Mouse (Mus musculus): ENCODE measurements around the gene Rec114. TPM values are rescaled to one million over a fixed set of nuclear protein-coding genes. Genes with fewer than 3 reads are reported as not detected.

Rec114 gene
- total RNA-seq (2022) = 1 to 10 TPM in 1 of 4 experiments, not detected in 3; 1.4 TPM

DNA sequence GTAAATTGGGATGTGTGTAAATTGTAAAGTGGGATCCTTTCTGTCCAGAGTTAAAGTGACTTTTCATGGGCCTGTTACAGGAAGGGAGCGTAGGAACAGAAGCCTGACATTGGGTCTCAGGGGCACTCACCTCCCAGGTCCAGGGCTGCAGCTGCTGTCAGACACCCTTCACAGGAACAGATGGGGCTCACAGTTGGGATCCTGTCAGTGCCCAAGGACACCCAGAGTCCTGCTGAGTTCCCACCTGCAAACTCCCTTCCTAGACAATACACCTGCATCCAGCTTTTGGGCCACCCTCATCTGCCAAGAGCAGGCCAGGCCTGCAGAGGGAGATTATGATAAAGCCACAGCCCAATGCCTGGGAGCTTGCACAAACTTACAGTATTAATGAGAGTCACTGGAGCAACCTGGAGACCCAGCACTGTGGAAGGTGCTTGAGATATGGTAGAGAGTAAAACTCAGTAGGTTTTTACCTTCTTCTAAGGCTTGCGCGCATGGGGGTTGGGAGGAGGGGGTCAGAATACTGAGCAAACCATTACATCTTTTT lies at the start of gene Rec114:
Gene Rec114, minus strand, starts transcription at position 263 of the 547 bp plus-strand sequence.
- DNase-seq (ENCODE audit: low spot score in 2 of 2) = no peak

DNA sequence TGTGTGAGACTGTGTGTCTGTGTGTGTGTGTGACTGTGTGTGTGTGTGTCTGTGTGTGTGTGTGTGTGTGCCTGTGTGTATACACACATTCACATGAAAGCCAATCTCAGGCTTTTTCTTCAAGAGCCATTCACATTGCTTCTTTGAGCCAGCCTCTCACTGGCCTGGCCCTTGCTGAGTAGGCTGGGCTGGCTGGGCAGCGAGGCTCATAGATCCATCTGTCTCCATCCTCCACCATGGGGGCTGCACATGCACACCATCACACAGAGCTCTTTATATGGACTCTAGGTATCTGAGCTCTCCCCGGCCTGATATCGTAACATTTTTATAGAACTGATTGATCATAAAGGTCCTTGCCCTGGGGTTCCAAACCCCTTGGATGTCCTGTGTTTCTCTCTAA lies 45.7 kb upstream of the Rec114 start:
- DNase-seq (ENCODE audit: low spot score in 2 of 2) = no peak

DNA sequence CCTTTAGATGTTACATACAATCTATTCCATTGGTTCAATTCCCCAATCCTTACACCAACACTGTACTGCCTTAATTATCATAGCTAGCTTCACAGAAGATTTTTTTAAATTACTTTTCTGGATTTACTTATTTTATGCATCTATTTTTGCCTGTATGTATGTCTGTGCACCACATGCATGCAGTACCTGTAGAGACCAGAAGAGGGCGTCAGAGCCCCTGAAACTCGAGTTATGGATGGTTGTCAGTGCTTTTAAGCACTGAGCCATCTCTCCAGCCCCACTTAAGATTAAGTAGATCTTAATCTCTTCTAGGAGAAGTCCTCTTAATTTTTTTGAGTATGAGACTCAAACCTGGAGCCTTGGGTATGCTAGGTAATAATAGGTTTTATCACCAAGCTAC lies 31.6 kb upstream of the Rec114 start:
- no peak for DNase-seq (ENCODE audit: low spot score in 2 of 2)

DNA sequence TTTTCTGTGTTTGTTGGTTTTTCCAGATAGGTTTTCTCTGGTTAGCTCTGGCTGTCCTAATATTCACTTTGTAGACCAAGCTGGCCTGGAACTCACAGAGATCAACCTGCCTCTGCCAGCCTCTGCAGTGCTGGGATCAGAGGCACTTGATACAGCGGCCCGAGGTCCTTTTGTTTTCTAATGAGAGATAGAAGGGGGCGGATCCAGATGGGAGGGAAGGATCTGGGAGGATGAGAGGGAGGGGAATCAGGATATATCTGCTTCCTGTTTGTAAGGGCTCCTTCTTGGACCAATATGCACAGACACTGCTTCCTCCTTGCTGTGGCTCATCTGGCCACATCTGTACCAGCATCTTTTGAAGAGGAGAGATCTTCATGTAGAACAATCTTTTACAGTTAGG lies 31.0 kb upstream of the Rec114 start:
- no peak for DNase-seq (ENCODE audit: low spot score in 2 of 2)

DNA sequence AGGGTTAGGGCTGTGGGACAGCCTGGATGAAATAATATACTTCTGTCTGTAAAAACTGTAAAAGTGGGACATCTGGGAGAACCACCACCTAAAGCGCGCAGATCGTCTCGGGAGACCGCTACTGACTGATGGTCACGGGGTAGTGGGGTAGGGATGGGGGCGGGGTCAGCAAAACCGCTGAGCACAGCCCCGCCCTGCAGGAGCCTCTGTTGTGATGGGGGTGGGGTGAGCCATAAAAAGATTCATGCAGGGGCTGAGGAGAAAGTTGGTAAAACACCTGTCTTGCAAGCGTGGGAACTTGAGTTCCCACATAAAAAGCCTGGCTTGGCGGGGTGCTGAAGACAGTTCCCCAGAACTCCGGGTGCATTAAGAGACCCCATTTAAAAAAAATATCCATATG lies 26.2 kb upstream of the Rec114 start:
- DNase-seq (ENCODE audit: low spot score in 2 of 2) = no peak

DNA sequence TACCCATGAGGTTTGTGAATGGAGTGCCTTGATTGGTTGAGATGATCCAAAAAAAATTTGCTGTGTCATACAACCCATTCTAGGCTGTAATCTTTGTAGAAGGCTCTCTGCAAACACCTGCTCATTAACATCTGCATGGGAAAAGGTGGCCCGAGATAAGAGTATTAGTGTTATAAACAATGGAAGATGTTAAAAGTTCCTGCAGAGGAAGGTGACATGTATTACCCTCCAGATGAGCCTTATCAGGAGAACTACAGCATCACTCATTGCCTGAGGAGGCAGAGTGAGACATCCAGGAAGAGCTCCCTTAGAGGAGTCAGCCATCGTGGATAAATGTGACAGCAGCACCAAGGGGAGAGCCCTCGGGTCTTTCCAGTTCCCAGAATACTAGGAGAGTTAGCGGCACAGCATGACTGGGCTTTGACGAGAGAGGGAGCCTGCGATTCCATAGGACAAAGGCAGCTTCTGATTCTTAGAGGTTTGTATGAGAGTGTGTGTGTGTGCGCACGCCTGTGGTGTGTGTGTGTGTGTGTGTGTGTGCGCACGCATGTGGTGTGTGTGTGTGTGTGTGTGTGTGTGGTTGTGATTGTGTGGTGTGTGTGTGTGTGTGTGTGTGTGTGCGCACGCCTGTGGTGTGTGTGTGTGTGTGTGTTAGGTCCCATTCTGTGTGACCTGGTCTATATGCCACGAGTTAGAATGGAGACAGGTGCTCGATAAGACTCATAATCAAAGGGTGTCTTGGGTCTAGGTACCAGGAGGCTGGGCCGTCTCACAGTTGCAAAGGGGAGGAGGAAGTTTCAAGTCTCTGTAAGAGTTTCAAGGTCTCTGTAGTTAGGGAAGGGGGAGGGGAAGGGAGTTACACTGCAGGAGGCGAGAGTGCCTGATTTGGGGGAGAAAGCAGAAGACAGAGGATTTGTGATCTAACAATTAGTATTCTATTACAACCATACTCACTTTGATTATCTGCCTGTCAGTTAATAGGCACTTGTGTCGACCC lies 23.5 kb upstream of the Rec114 start:
- DNase-seq (ENCODE audit: low spot score in 2 of 2) = no peak

DNA sequence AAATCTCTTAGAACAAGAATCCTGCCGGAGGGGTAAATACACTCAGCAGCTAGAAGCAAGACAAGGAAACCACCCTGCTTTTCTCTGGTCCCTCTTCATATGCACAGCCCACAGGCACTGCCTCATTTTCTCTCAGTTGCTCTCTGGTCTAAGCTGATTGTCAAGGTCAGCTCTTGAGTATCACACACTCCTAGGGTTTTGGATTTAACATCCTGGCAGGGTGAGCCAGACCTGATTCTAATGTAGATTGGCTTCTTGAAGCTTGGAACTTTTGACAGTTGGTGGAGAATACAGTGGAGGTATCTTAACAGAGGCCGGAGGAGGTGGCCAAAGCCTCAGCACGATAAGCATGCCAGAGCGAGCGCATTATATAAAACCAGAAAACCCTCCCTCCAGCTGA lies 20.6 kb upstream of the Rec114 start:
- DNase-seq (ENCODE audit: low spot score in 2 of 2) = no peak

DNA sequence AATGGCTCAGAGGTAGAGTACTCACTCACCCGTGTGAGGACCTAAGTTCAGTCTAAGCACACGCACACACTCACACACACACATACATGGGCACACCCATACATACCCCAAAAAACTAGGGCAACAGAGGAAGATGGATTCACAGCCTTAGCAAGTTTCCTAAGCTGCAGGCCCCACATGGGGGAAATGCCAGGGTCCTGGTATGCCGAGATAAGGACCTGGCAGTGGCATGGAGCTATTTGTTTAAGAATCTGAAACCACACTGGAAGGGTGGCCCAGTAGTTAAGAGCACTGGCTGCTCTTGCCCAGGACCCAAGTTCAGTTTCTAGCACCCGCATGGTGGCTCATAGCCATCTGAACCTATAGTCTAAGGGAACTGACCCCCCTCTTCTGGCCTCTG lies 19.4 kb upstream of the Rec114 start:
- no peak for DNase-seq (ENCODE audit: low spot score in 2 of 2)

DNA sequence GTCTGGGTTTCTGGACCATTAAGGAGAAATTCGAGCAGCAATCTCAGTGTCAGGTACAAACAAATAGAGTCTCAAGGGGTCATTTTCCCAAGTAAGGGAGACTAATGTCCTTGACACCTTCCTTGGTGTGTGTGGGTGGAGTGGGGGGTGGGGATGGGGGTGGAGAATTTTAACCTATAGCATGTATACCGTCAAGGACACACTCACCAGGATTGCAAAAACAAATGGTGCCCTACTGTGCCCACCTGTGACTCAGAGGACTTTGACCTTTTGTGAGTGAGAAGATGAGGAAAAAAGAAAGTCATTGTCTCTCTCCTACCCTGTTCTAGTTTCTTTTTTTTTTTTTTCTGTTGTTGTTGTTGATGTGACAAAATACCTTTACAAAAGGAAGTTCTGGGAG lies 18.3 kb upstream of the Rec114 start:
- no peak for DNase-seq (ENCODE audit: low spot score in 2 of 2)

DNA sequence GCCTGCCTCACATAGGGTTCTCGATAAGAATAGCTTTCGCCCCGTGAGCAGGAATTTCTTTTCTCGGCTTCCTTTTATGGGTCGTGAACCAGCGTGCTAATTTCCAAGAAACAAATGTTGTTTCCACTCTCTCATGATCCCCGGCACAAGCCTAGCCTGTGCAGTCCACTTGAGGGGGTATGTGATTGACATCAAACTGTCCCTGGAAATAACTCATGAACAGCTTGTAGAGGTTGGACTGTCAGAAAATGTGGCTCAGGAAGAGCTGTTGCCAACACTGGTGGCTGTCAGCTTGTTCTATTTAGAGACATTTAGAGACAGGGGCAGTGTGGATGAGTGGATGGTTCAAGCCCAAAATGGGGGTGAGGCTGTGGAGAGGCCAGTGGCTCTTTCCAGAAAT lies 15.0 kb upstream of the Rec114 start:
- no peak for DNase-seq (ENCODE audit: low spot score in 2 of 2)

DNA sequence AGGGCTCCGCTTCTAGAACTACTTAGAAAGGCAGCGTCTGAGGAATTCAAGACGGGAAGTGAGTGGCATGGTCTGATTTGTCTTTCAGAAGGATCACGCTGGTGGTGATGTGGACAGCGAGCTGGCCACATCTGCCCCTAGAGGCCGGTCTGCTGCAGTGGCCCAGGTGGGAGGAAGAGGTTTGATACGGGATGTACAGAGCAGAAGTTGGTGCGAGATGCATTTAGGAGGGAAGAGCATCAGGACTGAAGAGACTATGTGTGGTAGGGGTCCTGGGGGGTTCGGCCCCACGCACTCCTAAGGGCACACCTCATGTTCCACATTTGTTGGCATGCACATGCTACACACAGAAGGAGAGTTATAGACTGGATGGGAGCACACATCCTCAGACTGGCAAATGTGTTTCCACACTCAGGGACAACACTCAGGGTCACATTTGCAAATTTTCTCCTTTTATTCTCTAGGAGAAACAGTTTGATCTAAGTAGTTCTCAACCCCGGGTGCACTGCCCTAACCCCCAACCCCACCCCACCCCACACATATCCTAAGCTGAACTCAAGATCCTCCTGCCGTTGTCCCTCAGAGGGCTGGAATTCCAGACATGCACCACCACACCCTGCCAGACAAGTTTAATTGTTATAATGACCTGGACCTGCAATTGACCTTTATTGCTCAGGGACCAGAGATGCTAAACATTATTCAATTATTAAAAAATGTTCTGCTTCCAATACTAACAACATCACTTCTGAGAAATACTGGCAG lies 12.8 kb upstream of the Rec114 start:
- no peak for DNase-seq (ENCODE audit: low spot score in 2 of 2)

DNA sequence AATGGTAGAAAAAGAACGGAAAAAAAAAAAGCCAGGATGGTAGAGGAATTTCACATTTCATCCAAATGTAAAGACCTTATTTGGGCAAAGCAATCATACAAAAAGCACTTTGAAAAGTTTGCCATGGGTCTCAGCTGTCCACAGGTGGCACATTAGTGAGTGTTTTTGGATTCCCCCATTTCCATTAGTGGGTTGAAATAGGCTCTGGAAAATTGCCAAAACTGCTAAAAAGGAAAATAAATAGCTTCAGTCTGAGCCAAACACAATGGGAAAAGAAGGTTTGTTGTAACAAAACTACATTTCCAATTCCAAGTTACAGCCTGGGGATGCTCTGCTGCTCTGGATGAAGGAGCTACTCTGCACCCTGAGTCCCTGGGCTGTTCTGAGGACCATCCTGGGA lies 9.8 kb upstream of the Rec114 start:
- DNase-seq (ENCODE audit: low spot score in 2 of 2) = no peak

DNA sequence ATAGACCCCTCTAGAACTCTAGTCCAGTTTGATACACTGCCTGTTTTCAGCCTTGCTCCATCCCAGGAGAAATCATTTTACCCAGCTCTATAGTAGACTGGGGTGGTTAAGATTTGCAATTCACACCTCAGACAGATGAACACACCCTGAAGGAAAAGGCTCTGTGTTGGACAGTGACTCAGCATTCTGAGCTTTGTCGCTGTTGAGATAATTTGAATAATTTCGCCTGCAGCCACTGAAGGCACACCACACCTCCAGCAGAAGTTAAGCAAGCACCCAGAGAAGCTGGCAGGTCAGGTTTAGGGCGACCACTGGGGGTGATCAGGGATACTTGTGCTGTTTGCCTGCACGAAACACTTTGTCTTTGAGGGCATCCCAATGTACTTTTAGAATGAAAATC lies 4.4 kb upstream of the Rec114 start:
- DNase-seq (ENCODE audit: low spot score in 2 of 2) = no peak

DNA sequence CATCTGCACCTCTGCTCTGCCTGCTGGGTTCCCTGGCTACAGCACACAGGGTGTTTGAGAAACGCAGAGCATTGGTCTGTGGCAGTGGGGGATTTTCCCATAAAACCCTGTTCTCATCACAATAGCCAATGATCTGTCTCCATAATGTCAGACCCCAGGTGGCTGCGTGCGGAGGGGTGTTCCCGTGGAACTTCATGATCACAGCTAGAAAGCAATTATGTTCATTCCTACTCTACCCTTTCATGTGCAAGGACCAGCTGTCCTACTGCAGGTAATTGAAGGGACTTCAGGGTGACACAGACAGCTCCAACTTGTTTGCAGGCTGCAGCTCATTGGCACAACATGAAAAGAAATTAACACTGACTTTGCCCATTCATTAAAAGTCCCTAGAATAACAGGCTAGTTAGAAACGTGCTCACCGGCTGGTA lies 3.6 kb upstream of the Rec114 start:
- DNase-seq (ENCODE audit: low spot score in 2 of 2) = no peak

DNA sequence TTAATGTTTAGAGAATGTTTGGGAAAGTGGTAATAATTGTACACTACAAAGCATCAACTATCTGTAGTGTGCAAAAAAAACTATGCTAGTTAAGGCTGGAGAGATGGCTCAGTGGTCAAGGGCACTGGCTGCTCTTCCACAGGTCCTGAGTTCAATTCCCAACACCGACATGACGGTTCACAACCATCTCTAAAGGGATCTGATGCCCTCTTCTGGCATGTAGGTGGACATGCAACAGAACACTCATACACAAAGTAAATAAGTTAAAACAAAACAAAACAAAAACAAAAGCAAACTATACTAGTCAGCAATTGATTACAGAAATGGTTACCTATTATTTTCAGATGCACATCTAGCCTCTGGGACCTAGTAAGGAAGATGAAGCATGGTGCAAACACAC lies 1.1 kb downstream of the Rec114 start:
- no peak for DNase-seq (ENCODE audit: low spot score in 2 of 2)

DNA sequence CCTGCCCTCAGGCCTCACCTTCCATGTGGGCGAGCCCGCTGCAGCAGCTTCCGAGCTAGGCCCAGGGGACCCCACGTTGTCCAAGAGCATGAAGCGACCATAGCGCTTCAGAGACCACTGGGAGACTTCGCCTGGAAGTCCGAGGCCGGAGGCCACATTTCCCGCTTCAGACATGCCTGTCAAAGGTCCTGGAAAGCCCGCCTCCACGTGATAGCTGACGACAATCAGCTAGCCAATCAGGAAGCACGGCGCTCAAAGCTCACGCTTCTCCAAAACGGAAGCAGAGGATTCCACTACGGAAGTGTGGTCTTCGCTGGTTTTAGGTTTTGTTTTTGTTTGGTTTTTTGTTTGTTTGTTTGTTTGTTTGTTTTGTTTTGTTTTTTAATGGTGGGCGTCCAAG lies 2.4 kb downstream of the Rec114 start:
- DNase-seq (ENCODE audit: low spot score in 2 of 2) = no peak

DNA sequence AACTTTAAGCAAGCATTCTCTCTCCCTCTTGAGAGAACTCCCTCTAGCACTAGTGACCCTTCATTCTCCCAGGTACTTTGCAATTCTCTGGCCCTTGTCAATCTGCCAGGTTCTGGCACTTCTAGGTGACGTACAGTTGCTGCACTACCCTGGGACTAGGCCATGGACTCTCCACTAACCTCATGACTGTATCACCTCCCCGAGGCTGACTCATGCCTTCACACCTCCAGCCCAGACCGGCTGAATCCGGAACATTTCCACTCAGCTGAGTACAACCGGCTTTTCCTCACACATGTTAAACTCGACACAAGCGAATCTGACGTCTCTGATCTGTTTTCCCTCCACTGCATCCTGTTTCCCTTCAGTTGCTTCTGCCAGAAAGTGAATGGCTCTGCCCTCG lies 4.0 kb downstream of the Rec114 start:
- no peak for DNase-seq (ENCODE audit: low spot score in 2 of 2)

DNA sequence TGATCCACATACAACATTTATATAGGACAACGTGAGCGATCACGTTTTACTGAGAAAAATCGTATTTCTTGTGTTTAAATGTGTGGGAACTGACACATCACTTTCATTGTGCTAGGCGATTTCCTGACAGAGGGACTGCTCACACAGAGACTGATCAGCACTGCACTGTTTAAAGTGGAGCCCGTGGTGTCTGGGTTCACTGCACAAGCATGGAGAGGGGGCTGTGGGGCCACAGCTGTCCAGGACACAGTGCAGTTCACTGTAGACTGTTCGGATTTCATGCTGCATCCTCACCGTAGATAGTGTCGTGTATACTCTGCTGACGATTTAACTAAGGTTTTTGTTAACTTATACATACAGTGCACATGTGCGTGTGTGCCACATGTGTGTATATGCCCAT lies 20.6 kb downstream of the Rec114 start:
- no peak for DNase-seq (ENCODE audit: low spot score in 2 of 2)

DNA sequence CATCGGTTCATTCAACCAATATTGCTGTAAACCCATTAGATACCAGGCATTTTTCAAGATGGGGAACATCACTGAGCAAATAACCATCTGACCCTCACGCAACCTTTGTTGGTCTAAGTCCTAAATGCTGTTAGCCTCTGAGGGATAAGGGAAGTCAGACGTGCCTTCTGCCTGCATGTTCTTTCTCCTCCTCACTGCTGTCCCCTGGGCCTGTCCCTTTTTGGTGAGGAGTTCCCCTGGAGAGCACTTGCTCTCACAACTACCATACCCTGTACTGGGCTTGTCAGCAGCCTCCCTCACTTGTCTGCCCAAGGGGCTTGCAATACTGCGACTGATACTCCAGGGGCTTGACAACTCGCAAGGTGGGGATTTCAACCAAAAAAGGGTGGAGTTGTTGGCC lies 21.6 kb downstream of the Rec114 start:
- no peak for DNase-seq (ENCODE audit: low spot score in 2 of 2)

DNA sequence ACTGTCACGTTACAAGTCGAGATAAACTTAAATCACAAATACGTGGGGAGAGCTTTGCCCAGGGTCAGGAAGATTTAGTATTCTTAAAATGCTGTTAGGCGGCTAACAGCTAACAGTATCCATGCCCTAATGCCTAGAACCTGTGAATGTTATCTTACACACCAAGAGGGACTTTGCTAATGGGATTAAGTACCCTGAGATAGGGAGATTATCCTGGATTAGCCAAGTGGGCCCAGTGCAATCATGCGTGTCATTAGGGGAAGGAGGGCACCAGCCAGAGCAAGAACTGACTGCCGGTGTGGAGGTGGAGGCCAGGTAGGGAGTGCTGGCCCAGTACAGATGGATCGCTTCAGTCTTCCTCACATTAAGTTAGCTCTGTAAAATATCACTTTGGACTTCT lies 22.7 kb downstream of the Rec114 start:
- DNase-seq (ENCODE audit: low spot score in 2 of 2) = no peak

DNA sequence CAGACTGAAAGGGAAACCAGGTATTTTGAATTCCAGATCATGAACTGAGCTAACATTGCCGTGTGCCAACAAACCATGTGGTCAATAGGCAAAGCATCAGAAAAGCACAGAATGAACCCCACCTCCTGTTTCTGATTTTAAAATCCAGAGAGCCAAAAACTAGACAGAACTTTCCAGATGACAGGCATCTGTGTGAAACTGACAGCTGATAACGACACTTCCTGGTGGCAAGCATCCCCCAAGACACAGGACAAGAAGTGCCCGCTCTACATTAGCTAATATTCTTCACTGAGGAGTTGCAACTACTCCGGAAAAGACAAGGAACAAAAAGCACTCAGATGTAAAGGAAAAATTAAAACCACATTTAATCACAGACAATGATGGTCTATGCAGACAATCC lies 23.6 kb downstream of the Rec114 start:
- no peak for DNase-seq (ENCODE audit: low spot score in 2 of 2)

DNA sequence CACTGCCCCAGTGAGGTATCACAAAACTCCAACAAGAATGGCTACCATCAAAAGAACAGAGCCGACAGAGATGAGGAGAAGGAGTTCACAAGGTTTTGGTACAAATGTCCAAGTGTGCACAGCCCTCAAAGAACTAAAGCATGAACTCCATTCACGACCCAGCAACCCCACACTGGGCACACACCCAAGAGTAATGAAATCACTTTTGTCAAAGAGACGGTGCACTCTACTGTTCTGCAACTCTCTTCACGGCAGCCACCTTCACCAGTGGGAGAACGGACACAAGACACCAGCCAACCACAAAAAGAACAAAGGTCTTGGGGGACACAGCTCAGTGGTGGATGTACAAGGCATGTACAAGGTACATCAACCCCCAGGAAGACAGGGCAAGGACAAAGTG lies 24.3 kb downstream of the Rec114 start:
- DNase-seq (ENCODE audit: low spot score in 2 of 2) = no peak

All from layer of hippocampus, adult 8-10 months (tissue).